Mouse (Mus musculus): ENCODE data around the gene Elp5. TPM values are rescaled to one million over a fixed set of nuclear protein-coding genes. Genes with fewer than 3 reads are reported as not detected.

The Elp5 gene
- total RNA-seq, 2 experiments from 2014 or later = 77.1 to 82.2 TPM

DNA sequence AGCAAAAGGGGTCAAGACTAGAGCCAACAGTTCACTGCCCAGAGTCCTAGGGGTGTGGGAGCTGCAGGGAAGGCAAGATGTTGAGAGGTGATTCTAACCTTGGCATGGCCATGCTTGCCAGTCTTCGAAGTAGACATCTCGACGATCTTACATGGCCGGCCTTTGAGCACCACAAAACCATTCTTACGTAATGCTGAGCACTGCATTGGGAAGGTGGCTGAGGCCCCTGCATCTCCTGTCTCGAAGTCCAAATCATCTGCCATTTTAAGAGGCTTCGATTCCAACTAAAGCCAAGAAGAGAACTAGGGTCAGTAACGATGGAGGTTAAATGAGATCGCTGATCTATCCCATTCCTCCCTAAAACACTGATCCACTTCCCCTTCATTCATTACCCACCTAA, 63.3 kb downstream of the Elp5 start:
- DNase-seq (ENCODE audit: extremely low spot score in 1 of 2, low spot score in 1 of 2) = no peak

Small RNA genes within 50 kb of the gene (microRNA-seq; reads per million reads assigned to microRNA genes)
- gene Gm44349 (0 reads per million in 2 experiments), gene Mir324 (8,717 to 10,852 reads per million in 2 experiments)

Other genes with a start within 250 kb of the Elp5 start
- 10 to 100 TPM; 58.6 to 69.5 TPM for gene Polr2a, start 223.9 kb downstream of the Elp5 start, total RNA-seq (2021)
- not detected for gene Slc35g3, start 220.5 kb downstream of the Elp5 start, total RNA-seq (2021)
- gene Zbtb4, start 216.6 kb downstream of the Elp5 start, total RNA-seq (2021) = 100 to 1,000 TPM; 110 to 118 TPM
- gene Chrnb1, start 186.6 kb downstream of the Elp5 start, total RNA-seq (2021) = 1 to 10 TPM in 1 of 2 experiments, under 1 TPM in 1; 0.79 to 1.1 TPM
- 10 to 100 TPM; 28.3 to 33.3 TPM for gene Fgf11, start 180.7 kb downstream of the Elp5 start, total RNA-seq (2021)
- not detected for gene Tmem102, start 176.9 kb downstream of the Elp5 start, total RNA-seq (2021)
- gene Gm39566, start 167.2 kb downstream of the Elp5 start, total RNA-seq (2021) = not detected
- not detected for gene Spem2, start 164.1 kb downstream of the Elp5 start, total RNA-seq (2021)
- under 1 TPM; 0.34 to 0.73 TPM for gene Spem1, start 160.3 kb downstream of the Elp5 start, total RNA-seq (2021)
- 100 to 1,000 TPM; 192 to 219 TPM for gene Nlgn2, start 144.7 kb downstream of the Elp5 start, total RNA-seq (2021)
- 100 to 1,000 TPM; 112 to 135 TPM for gene Tmem256, start 144.0 kb downstream of the Elp5 start, total RNA-seq (2021)
- 10 to 100 TPM; 16.5 to 19.0 TPM for gene Plscr3, start 136.1 kb downstream of the Elp5 start, total RNA-seq (2021)
- gene Tnk1, start 123.8 kb downstream of the Elp5 start, total RNA-seq (2021) = not detected
- not detected for gene Tmem95, start 104.5 kb downstream of the Elp5 start, total RNA-seq (2021)
- gene Kctd11, start 101.1 kb downstream of the Elp5 start, total RNA-seq (2021) = 1 to 10 TPM; 1.2 to 1.3 TPM
- under 1 TPM; 0.12 to 0.19 TPM for gene Acap1, start 87.0 kb downstream of the Elp5 start, total RNA-seq (2021)
- 1 to 10 TPM in 1 of 2 experiments, under 1 TPM in 1; 0.62 to 1.8 TPM for gene 2810408A11Rik, start 81.5 kb downstream of the Elp5 start, total RNA-seq (2021)
- 100 to 1,000 TPM; 108 to 109 TPM for gene Neurl4, start 81.4 kb downstream of the Elp5 start, total RNA-seq (2021)
- gene Gps2, start 68.6 kb downstream of the Elp5 start, total RNA-seq (2021) = 10 to 100 TPM; 26.8 to 32.6 TPM
- gene Eif5a, start 60.6 kb downstream of the Elp5 start, total RNA-seq (2021) = 100 to 1,000 TPM; 426 to 481 TPM
- gene Ybx2, start 46.7 kb downstream of the Elp5 start, total RNA-seq (2021) = 10 to 100 TPM in 1 of 2 experiments, 1 to 10 TPM in 1; 7.3 to 11.1 TPM
- 1 to 10 TPM; 2.2 to 4.0 TPM for gene Slc2a4, start 34.3 kb downstream of the Elp5 start, total RNA-seq (2021)
- not detected for gene Cldn7, start 17.7 kb downstream of the Elp5 start, total RNA-seq (2021)
- 100 to 1,000 TPM; 107 to 116 TPM for gene Ctdnep1, start 1.4 kb downstream of the Elp5 start, total RNA-seq (2021)
- gene Gabarap, start 8.6 kb upstream of the Elp5 start, total RNA-seq (2021) = 100 to 1,000 TPM; 229 to 258 TPM
- gene Phf23, start 13.3 kb upstream of the Elp5 start, total RNA-seq (2021) = 10 to 100 TPM; 41.4 to 46.9 TPM
- gene Dvl2, start 18.1 kb upstream of the Elp5 start, total RNA-seq (2021) = 10 to 100 TPM; 31.2 to 37.8 TPM
- gene Acadvl, start 32.9 kb upstream of the Elp5 start, total RNA-seq (2021) = 10 to 100 TPM; 56.9 to 62.4 TPM
- gene Dlg4, start 34.4 kb upstream of the Elp5 start, total RNA-seq (2021) = 100 to 1,000 TPM; 857 to 887 TPM
- gene Asgr1, start 71.6 kb upstream of the Elp5 start, total RNA-seq (2021) = under 1 TPM; 0.73 to 0.74 TPM
- not detected for gene Asgr2, start 110.1 kb upstream of the Elp5 start, total RNA-seq (2021)
- under 1 TPM; 0.38 to 0.49 TPM for gene Mgl2, start 147.8 kb upstream of the Elp5 start, total RNA-seq (2021)
- gene Clec10a, start 173.7 kb upstream of the Elp5 start, total RNA-seq (2021) = 1 to 10 TPM; 1.1 to 3.4 TPM
- gene Slc16a11, start 230.2 kb upstream of the Elp5 start, total RNA-seq (2021) = 10 to 100 TPM; 28.1 to 39.2 TPM
- 10 to 100 TPM in 1 of 2 experiments, 1 to 10 TPM in 1; 7.0 to 10.0 TPM for gene Slc16a13, start 238.5 kb upstream of the Elp5 start, total RNA-seq (2021)
- gene Bcl6b, start 247.3 kb upstream of the Elp5 start, total RNA-seq (2021) = 1 to 10 TPM; 1.2 to 2.1 TPM

Measured in layer of hippocampus, postnatal 25 days (tissue).